Mouse (Mus musculus): ENCODE results near the gene Ssbp3. TPM values are rescaled to one million over a fixed set of nuclear protein-coding genes. Genes with fewer than 3 reads are reported as not detected.

The Ssbp3 gene
- polyA plus RNA-seq, 1 experiment = 36.4 TPM

GRCm38 (mm10) chr4:107094484-107095187, 184.1 kb downstream of the Ssbp3 start:
- H3K4me1 ChIP-seq (ENCODE audit: control insufficient read depth, insufficient read depth, insufficient read length, low read length) = peaks cover 3% of the 10 kb centered on the region; the same call in 1 of the 2 replicates
- H3K27ac ChIP-seq (replicated peaks; ENCODE audit: low read depth, low read length) = no peak overlapping the region
- no peak overlapping the region for H3K4me3 ChIP-seq (ENCODE audit: insufficient read depth, low read depth, low read length)

GRCm38 (mm10) chr4:107096043-107096442, 185.5 kb downstream of the Ssbp3 start:
- H3K4me3 ChIP-seq (ENCODE audit: insufficient read depth, low read depth, low read length) = no peak overlapping the region
- H3K4me1 ChIP-seq (ENCODE audit: control insufficient read depth, insufficient read depth, insufficient read length, low read length) = peaks cover 3% of the 10 kb centered on the region; the same call in 1 of the 2 replicates
- H3K27ac ChIP-seq (replicated peaks; ENCODE audit: low read depth, low read length) = no peak overlapping the region

GRCm38 (mm10) chr4:107096841-107097373, 186.4 kb downstream of the Ssbp3 start, which contains the start of gene Cdcp2:
Cdcp2 (plus strand) TSS chr4:107096891.
- Histone ChIP-seq H3K4me1 (ENCODE audit: control insufficient read depth, insufficient read depth, insufficient read length, low read length) (peaks cover 3% of the 10 kb centered on the region; the same call in 1 of the 2 replicates), H3K4me3 (ENCODE audit: insufficient read depth, low read depth, low read length) (no peak within 1 kb of the TSS)

DNA sequence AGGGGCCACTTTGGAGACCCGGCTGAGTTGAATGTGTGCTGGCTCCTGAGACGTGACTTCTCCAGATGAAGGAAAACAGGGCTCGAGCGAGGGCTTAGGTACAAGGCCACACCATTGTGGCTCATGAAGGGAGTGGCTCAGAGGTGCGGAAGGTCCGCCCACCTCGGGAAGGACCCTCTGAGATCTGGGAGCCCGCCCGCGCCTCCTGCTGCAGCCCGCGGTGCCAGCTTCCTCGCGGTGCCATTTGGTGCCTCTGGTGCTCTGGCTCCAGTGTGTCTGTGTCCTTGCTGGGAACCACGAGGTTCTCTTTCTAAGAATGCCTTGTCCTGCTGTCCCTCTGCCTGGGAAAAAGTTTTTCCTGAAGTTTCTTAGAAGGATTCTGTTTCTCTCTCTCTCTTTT, 187.4 kb downstream of the Ssbp3 start:
- H3K4me1 ChIP-seq (ENCODE audit: control insufficient read depth, insufficient read depth, insufficient read length, low read length) = peaks cover 3% of the 10 kb centered on the region; the same call in 1 of the 2 replicates

More at GRCm38 (mm10) chr4:107096841-107097373, 186.4 kb downstream of the Ssbp3 start, which contains the start of gene Cdcp2:
- H3K27ac ChIP-seq (replicated peaks; ENCODE audit: low read depth, low read length) = no peak within 1 kb of the TSS

DNA sequence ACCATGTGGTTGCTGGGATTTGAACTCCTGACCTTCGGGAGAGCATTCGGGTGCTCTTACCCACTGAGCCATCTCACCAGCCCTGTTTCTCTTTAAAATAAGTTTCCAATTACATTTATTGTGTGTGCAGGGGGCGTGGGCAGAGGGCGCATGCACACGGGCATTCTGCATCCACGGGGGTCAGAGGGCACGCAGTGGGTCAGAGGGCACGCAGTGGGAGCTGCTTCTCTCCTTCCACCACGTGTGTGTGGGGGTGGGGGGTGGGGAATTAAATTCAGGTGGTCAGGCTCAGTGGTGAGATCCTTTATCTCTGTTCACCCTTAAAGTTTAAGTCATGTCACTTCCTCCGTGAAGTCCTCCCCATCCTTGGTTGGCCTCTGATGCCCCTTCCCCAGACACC, 187.9 kb downstream of the Ssbp3 start:
- Histone ChIP-seq H3K4me3 (ENCODE audit: insufficient read depth, low read depth, low read length) (no peak overlapping the region), H3K27ac (replicated peaks; ENCODE audit: low read depth, low read length) (no peak overlapping the region), H3K4me1 (ENCODE audit: control insufficient read depth, insufficient read depth, insufficient read length, low read length) (peaks cover 3% of the 10 kb centered on the region; the same call in 1 of the 2 replicates)

More for the DNA sequence above, 187.4 kb downstream of the Ssbp3 start:
- H3K4me3 ChIP-seq (ENCODE audit: insufficient read depth, low read depth, low read length) = no peak overlapping the region
- no peak overlapping the region for H3K27ac ChIP-seq (replicated peaks; ENCODE audit: low read depth, low read length)

GRCm38 (mm10) chr4:107098791-107099525, 188.5 kb downstream of the Ssbp3 start:
- Histone ChIP-seq H3K27ac (replicated peaks; ENCODE audit: low read depth, low read length) (no peak overlapping the region), H3K4me3 (ENCODE audit: insufficient read depth, low read depth, low read length) (no peak overlapping the region), H3K4me1 (ENCODE audit: control insufficient read depth, insufficient read depth, insufficient read length, low read length) (peaks cover 3% of the 10 kb centered on the region; the same call in 1 of the 2 replicates)

Other genes starting within 250 kb of the Ssbp3 start
- gene Ttc4, start 231.8 kb upstream of the Ssbp3 start, polyA plus RNA-seq (2012; ENCODE audit: insufficient read depth, insufficient read length, missing spikeins) = 15.9 and 18.4 TPM in 2 replicates
- gene Mroh7, start 179.8 kb upstream of the Ssbp3 start, polyA plus RNA-seq (2012; ENCODE audit: insufficient read depth, insufficient read length, missing spikeins) = not detected in 2 replicates
- gene Fam151a, start 176.8 kb upstream of the Ssbp3 start, polyA plus RNA-seq (2012; ENCODE audit: insufficient read depth, insufficient read length, missing spikeins) = not detected in 2 replicates
- 278 and 386 TPM in 2 replicates for gene Acot11, start 105.7 kb upstream of the Ssbp3 start, polyA plus RNA-seq (2012; ENCODE audit: insufficient read depth, insufficient read length, missing spikeins)
- 104 and 107 TPM in 2 replicates for gene Mrpl37, start 156.2 kb downstream of the Ssbp3 start, polyA plus RNA-seq (2012; ENCODE audit: insufficient read depth, insufficient read length, missing spikeins)
- gene Cyb5rl, start 156.3 kb downstream of the Ssbp3 start, polyA plus RNA-seq (2012; ENCODE audit: insufficient read depth, insufficient read length, missing spikeins) = 5.2 and 12.3 TPM in 2 replicates
- gene Cdcp2, start 186.2 kb downstream of the Ssbp3 start, polyA plus RNA-seq (2012; ENCODE audit: insufficient read depth, insufficient read length, missing spikeins) = not detected in 2 replicates